Mouse (Mus musculus): Measurements from ENCODE around the gene Met.

Met gene

GRCm38 (mm10) chr6:17463434-17464280 is at the start of gene Met:
TSS of gene Met (plus strand) at chr6:17463800.
- peak; percentile 2 for DNase-seq

DNA sequence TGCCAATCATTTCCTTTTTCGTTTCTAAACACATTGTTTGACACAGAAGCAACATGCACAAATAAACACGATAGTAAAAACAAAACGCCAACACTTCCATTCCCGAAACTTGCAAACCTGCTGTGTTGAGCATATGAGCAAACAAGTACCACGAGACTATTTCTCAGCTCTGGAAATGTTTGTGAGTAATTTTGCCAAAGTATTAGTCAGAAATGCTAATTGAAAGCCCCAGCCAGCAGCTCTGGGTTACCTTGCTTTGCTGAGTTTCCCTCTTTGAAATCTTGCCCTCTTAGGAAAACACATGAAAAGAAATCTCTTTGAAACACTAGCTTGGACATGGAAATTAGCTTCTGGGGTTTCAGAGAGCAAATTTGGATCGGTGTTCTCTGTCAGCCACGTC is 45.4 kb upstream of the Met start:
- no peak for DNase-seq

GRCm38 (mm10) chr6:17422432-17422831 is 41.2 kb upstream of the Met start:
- DNase-seq: no peak

GRCm38 (mm10) chr6:17429041-17429440 is 34.6 kb upstream of the Met start:
- DNase-seq: no peak

DNA sequence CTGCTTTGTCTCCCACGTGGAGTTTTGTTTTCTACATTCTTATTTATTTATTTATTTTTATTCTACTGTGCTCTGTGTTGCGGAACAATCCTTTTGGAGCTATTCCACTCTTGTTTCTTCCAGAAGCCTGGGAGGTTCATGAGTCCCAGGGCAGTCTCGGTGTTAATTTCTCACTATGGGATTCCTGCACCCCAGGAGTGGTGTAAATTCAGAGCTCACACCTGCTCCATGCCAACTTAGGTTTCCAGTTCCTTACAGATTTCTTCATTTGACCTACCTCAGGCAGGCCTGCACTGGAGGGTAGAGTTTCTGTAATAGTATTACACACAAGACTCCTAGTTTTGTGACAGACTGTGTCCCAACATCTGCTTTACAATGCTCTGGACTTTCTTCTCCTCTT is 34.0 kb upstream of the Met start:
- no peak for DNase-seq

DNA sequence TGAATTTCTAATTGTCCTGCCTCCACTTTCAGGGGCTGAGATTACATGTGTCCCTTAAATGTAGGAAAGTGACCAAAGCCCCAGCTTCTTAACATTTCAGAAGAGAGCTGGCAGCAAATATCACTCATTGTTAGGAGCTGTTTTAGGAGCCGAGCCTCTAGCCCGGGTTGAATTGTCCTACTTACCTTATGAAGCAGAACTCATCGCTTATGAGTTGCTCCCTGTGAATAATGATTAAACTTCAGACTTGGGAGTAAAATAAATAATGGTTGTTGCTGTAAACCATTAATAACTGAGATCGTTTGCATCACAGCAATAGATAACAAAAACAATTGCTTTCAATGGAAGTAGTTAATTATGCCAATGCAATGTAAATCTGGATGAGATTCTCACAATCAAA is 20.3 kb upstream of the Met start:
- no peak for DNase-seq

- DNase-seq: no peak
Measured at GRCm38 (mm10) chr6:17451305-17451704, 12.3 kb upstream of the Met start.

DNA sequence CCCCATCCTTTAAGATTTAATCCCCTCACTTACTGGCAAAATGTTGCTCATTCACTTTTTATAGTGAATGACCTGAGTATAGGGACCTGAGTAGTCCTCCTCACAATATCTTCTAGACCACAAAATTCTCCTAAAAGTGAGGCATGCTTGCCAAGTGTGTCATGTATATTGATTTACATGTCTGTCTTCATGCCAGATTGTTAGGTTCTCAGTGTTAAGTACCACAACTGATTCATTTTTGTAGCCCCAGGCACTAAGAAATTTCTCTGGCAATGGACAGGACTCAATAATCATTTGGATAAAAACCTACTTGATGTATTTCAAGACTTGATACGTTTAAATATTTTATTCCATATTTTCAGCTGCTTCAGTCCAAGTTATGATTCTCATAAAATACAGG is 8.5 kb upstream of the Met start:
- DNase-seq: no peak

- DNase-seq: no peak
Measured at GRCm38 (mm10) chr6:17459561-17459960, 4.0 kb upstream of the Met start.

DNA sequence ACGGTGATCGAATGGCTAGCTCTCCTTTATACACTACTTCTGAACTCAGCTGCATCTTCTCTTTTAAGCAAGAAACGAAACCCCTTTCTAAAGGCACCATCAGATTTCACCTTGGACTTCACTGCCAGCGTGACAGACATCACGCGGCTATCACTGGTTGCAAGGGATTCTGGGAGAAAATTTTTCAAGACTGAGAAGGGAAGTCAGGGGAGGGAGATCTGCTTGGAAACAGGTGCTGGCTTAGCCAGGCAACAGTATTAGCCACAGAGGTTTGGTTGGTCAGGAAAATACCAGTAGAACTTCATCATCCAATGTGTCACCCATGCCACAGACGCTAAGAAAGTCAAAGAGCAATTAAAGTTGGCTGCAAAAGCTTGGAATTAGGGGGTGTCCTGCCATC is 2.2 kb upstream of the Met start:
- DNase-seq: no peak

GRCm38 (mm10) chr6:17464281-17465025 is 853 bp downstream of the Met start:
- no peak for DNase-seq

GRCm38 (mm10) chr6:17466526-17466925 is 2.9 kb downstream of the Met start:
- DNase-seq: no peak

- DNase-seq: no peak
Measured at GRCm38 (mm10) chr6:17468993-17469392, 5.4 kb downstream of the Met start.

GRCm38 (mm10) chr6:17473128-17473527 is 9.5 kb downstream of the Met start:
- DNase-seq: no peak

GRCm38 (mm10) chr6:17477823-17478222 is 14.2 kb downstream of the Met start:
- DNase-seq: no peak

- no peak for DNase-seq
Measured at GRCm38 (mm10) chr6:17478252-17478651, 14.7 kb downstream of the Met start.

DNA sequence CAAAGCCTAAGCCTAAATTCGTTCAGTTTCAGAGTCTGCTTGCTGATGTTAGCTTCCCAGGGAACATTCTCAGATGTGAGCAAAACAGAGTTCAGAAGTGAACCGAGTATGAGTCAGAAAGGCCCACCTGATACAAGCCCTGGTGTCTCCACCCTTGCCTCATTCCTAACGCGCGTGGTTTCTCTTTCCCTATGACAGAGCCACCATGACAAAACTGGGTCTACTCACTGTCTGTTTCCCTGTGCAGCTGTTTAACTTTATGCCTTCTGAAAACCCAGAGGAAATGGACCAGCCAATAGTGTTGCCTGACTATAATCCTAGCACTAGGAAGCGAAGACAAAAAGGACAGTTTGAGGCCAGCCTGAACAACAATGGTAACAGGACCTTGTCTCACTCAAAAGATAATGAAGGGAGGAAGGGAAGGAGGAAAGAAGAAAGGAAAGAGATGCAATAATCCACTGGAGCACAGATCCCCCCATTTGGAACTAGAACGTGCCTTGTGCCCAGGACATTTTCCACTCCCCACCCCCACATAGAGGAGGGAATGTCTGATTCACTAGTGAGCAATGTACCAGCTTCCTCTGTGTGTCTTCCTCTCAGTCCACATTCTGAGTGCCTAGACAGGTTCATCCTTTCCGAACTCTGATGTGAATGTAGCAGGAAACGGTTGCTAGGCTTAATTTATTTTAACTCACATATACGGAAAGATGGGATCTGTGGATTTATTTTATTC is 15.4 kb downstream of the Met start:
- no peak for DNase-seq

DNA sequence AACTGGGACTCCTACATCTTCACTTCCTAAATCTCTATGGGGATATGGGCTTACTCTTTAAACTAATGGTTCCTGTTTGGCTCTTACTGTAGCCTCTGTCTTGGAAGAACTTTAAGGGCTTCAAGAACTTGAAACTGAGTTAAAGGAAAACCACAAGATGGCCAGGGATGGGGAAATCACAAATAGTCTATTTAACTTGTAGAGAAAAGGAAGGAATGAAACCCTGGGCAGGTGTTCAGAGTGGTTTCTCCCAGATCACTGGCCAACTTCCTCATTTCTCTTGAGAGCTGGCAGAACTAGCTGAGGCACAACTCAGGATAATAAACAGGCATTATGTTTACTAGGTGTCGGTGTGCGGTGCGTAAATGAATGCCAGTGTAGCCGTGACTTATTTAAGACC is 17.5 kb downstream of the Met start:
- DNase-seq: no peak

- DNase-seq: no peak
Measured at GRCm38 (mm10) chr6:17485244-17485643, 21.6 kb downstream of the Met start.

- no peak for DNase-seq
Measured at GRCm38 (mm10) chr6:17485782-17486181, 22.2 kb downstream of the Met start.

GRCm38 (mm10) chr6:17488291-17488817 is 24.8 kb downstream of the Met start:
- DNase-seq: no peak

GRCm38 (mm10) chr6:17490786-17491185 is 27.2 kb downstream of the Met start:
- DNase-seq: no peak

DNA sequence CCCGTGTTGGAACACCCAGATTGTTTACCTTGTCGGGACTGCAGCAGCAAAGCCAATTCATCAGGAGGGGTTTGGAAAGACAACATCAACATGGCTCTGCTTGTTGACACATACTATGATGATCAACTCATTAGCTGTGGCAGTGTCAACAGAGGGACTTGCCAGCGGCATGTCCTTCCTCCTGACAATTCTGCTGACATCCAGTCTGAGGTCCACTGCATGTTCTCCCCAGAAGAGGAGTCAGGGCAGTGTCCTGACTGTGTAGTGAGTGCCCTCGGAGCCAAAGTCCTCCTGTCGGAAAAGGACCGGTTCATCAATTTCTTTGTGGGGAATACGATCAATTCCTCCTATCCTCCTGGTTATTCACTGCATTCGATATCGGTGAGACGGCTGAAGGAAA is 27.9 kb downstream of the Met start:
- no peak for DNase-seq

All from thymus, adult 18-20 months (tissue).